Mouse (Mus musculus) embryo, embryonic 11.5 days (tissue): Measurements from ENCODE around the gene Tex52.
A peak's percentile ranks its signal among the peaks of the same experiment; 100 is the strongest.
"Not testable (repeated sequence)": the region's sequence is repeated elsewhere in the genome, so short reads cannot be mapped to it uniquely, and the experiment has no call there.

Experiments used
- DNase-seq: peaks from one replicate; pipeline ENCODE4 v3.0.0-alpha.2; 2012; ENCODE audit warnings: low read depth, low spot score

Gene Tex52

DNA sequence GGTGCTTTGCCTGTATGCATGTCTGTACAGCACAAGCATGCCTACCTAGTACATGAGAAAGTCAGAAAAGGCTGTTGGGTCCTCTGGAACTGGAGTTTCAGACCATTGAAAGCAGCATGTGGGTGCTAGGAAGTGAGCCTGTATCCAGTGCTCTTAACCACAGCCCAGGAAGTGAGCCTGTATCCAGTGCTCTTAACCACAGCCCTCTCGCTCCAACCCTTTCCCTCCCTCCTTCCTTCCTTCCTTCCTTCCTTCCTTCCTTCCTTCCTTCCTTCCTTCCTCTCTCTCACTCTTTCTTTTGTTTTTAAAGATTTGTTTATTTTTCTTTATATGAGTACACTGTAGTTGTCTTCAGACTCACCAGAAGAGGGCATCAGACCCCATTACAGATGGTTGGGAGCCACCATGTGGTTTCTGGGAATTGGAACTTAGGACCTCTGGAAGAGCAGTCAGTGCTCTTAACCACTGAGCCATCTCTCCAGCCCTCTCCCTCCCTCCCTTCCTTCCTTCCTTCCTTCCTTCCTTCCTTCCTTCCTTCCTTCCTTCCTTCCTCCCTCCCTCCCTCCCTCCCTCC, 5.4 kb downstream of the Tex52 start:
- DNase-seq = not testable (repeated sequence)

- no peak for DNase-seq
These were observed 6.0 kb downstream of the Tex52 start for GRCm38 (mm10) chr6:128381254-128381653.

GRCm38 (mm10) chr6:128383752-128384151, 8.5 kb downstream of the Tex52 start:
- no peak for DNase-seq

GRCm38 (mm10) chr6:128385026-128385425, 9.8 kb downstream of the Tex52 start:
- DNase-seq = no peak

DNA sequence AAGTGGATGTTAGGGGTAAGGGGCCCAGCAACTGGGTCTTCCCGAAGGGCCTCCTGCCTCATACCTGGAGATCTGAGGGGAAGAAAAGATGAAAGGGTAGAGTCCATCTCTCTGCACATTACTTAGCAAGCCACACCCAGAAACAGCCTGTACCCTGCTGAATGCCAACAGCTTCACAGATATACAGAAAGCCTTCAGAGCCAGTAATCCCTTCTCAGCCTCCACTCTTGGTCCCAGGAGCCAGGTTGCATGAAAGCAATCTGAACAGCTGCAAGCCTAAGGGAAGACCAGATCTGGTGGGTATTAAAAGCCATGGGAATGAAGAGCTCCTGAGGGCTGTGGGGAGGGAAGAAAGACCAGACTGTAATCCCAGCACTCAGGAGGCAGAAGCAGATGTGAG, 13.9 kb downstream of the Tex52 start:
- no peak for DNase-seq

DNA sequence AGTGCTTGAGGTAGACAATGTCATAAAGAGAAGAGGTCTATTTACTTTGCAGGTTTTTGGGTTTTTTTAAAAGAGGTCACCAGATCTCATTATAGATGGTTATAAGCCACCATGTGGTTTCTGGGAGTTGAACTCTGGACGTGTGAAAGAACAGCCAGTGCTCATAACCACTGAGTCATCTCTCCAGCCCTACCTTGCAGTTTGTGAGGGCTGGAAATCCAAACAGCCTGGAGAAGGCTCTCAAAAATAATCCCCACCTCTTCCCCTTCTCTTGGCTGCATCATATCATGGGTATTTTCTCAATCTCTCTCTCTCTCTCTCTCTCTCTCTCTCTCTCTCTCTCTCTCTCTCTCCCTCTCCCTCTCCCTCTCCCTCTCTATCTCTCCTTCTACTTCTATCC, 15.4 kb downstream of the Tex52 start:
- DNase-seq = no peak

DNA sequence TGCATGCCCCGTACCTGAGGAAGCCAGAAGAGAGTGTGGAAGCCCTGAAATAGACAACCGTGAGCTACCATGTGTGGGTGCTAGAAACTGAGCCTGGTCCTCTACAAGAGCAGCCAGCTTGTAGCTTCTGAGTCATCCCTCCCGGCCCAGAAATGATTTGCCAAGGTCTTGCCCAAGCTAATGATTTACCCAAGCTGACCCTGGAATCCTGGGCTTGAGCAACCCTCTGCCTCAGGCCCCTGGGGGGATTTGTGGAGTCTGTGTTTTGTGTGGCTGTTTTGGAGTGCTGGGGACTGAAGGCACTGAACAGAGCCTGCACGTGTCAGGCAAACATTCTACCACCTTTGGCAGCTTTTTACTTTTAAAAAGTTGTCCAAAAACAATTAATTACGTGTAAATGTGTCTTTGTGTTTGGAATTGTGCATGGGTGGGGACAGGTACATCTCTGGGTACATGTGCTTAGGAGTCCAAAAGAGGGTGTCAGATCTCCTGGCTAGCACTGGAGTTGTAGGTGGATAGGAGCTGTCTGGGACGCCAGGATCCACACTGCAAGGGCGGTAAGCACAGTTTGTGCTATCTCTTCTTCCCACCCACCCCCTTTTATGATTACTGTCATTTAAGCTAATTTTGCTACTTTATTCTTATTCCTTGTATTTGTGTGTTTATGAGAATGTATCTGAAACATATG, 22.5 kb downstream of the Tex52 start:
- no peak for DNase-seq

- no peak for DNase-seq
These were observed 23.7 kb downstream of the Tex52 start, which contains the start of gene Nrip2 for GRCm38 (mm10) chr6:128398996-128399395. TSS of gene Nrip2 (plus strand) at chr6:128399296.

DNA sequence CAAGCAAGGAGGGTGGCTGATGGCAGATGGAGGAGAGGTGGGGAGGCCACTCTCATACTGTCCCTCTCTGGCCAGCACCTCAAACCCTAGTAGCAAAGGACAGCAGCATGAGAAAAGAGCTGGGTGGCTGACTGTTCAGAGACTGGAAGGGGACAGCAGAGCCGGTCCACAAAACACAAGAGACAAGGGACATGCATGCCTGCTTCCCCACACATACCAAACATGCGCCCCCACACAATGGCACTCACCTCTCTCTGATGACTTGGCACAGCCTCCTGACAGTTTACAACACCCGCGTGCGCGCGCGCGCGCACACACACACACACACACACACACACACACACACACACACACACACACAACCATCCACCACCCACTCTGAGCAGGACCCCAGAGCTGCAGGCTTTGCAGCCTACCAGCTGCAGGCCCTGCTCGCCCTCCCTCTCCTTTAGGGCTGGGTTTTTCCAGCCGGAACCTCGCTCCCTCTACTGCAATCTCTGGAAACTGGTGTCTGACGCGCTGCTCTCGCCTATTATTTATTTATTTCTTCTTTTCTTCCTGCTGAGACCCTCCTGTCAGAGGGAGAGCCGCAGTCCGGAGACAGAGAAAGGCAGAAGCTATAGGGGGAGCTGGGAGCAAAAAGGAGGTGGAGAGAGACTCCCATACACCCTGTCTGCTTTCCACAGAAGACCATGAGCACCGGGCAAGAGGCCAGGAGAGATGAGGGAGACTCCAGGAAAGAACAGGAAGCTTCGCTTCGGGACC, 24.3 kb downstream of the Tex52 start:
- no peak for DNase-seq

- no peak for DNase-seq
These were observed 29.5 kb downstream of the Tex52 start for GRCm38 (mm10) chr6:128404708-128405107.

- DNase-seq = no peak
These were observed 33.4 kb downstream of the Tex52 start for GRCm38 (mm10) chr6:128408544-128409125.

DNA sequence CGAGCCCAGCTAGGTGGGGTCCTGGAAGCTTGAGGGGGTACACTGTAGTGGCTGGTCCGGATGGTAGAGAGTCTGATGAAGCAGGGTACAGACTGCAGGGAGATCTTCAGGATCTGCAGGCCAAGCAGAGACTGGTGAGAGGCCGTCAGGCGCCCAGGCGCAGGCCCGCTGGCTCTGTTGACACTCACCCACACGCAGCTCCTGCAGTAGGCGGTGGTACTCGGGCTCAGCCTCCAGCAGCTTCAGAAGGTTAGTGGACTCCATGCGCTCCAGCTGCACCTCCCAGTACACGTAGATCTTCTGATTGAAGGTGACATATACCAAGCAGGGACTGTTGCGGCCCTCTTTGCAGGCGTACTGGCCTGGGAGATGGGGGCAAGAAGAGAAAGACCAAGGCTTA, 35.0 kb downstream of the Tex52 start:
- no peak for DNase-seq

DNA sequence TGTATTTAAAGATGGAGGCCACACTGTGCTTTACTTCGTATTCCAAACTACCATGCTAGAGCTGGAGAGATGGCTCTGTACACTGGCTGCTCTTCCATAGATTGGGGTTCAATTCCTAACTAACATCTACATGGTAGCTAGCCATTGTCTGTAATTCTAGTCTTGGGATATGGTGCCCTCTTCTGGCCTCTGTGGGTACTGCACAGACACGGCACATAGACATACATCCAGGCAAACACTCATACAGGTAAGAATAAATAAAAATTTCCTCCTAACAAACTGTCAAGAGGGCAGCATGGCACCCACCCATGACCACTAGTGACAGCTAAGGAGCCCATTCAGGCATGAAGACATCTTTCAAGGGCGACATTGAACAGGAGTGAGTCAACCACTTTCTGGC, 35.9 kb downstream of the Tex52 start:
- DNase-seq = peak; percentile 60

DNA sequence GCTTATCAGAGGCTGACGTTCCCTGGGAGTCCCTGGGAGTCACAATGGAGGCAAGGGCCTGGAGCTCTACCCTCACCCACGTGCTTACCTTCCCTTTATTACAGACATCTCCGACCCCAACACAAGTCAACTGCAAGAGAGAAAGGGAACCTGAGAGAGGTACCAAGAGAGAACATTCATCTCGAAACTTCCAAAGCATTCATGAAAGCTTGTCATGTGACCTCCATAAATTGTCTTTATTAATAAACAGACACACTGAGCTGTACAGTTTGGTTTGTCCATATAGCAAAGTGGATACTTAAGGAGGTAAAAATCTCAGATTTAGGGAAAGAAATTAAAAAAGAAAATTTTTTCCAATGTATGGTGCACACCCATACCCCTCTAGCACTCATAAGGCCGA, 40.9 kb downstream of the Tex52 start:
- DNase-seq = no peak

DNA sequence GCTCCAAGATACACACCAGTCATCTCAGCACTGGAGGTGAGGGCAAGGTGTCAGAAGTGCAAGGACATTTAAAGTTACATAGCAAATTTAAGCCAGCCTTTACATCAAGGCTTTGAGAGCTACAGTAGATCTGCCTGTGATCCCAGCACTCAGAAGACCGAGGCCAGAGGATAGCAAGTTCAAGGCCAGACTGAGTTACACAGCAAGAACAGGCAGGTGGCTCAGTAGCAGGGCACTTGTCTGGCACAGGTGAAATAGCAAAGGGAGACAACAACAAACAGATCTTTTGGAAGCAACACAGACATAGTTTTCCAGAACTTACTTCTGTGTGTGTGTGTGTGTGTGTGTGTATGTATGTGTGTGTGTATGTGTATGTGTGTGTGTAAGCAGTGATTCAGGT, 42.8 kb downstream of the Tex52 start:
- no peak for DNase-seq

DNA sequence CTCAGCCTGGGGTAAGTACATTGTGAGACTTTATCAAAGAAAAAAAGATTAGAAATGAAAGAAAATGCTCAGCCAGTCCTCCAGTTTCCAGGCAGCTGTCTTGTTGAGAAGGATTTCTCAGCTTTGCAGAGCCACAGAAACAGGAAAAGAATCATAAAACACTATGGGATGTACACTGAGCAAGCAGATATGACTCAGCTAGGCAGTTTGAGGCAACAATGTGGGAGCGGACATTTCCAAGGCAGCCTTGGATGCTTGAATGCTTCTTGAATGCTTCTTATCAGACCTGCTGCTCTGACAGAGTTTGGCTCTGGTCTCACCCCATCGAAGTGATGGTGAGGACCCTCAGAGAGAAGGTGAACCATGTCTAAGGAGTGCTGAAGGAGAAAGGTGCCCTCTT, 45.8 kb downstream of the Tex52 start:
- DNase-seq = no peak

- no peak for DNase-seq
These were observed 46.2 kb downstream of the Tex52 start for GRCm38 (mm10) chr6:128421480-128421879.

- no peak for DNase-seq
These were observed 48.4 kb downstream of the Tex52 start for GRCm38 (mm10) chr6:128423496-128424268.

DNA sequence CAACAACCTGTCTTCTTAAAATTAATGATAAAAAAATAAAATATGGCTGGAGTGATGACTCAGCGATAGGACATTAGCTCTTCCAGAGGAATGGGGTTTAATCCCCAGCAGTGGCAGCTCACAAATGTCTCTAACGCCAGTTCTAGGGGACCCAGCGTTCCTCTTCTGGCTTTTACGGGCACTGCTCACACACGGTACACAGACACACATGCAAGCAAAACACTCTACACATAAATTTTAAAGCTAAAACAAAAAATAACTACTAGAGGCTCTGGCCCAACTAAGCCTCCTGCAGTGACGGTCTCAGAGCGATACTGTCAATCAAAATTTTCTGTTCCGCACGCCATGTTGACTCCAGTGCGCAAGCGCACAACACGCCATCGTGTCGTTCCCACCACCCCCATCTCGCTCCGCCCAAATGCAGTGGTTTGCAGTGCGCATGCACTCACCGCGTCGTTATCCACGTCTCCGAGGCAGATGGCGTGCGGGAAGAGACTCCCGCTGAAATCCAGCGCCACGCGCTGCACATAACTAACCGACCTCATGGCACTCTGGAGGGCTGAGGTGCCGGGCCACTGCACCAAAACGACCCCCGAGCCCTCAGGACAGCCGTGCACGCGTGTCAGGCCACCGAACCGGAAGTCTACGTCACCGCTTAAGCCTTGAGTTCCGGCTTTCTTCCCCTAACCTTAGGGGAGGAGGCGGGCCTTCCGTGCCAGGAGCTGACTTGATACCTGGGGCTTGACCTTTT, 49.2 kb downstream of the Tex52 start, which contains the start of gene Itfg2:
Itfg2 (minus strand) TSS at position 663 of the 751 bp plus-strand sequence.
- peak; percentile 94 for DNase-seq

DNA sequence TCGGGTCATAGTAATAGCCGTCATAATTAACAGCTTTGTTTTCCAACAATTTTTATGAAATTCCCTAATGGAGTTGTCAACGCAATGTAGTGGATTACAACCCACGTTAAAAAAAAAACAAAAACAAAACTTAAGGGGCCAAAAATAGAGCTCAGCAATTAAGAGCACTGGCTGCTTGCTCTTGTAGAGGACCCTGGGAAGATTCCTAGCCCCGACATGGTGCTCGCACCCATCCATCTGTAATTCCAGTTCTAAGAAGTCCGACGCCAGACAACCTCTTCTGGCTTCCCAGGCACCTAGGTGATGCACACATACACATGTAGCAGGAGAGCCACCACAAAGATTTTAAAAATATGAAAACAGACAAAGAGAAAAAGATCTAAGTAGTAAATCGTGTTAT, 49.8 kb downstream of the Tex52 start:
- DNase-seq = no peak

GRCm38 (mm10) chr6:128427571-128427970, 52.3 kb downstream of the Tex52 start:
- no peak for DNase-seq
